Mouse (Mus musculus) bone marrow macrophage, adult 2 months (primary cell): Measurements from ENCODE around the gene 2810006K23Rik. TPM values are rescaled to one million over a fixed set of nuclear protein-coding genes. Genes with fewer than 3 reads are reported as not detected.
"Not testable (repeated sequence)": the region's sequence is repeated elsewhere in the genome, so short reads cannot be mapped to it uniquely, and the experiment has no call there.

Experiments
- H3K27ac ChIP-seq: 2 replicates; pipeline ENCODE4 v1.5.1; 2012; ENCODE audit warnings: low read depth, low read length; ENCODE audit not compliant: insufficient read depth
- H3K4me1 ChIP-seq: 2 replicates; pipeline ENCODE4 v1.6.1; 2012; ENCODE audit warnings: low read length; ENCODE audit not compliant: control insufficient read depth, insufficient read depth
- H3K4me3 ChIP-seq: 2 replicates; pipeline ENCODE4 v1.5.1; 2012; ENCODE audit warnings: mild to moderate bottlenecking, low read length, moderate library complexity; ENCODE audit not compliant: insufficient read depth
- CTCF ChIP-seq: IDR thresholded peaks from 2 replicates; pipeline ENCODE4 v1.5.1; 2012; ENCODE audit warnings: low read depth, mild to moderate bottlenecking, low read length, moderate library complexity
- POLR2A ChIP-seq: IDR thresholded peaks from 2 replicates; pipeline ENCODE4 v1.6.1; 2012; ENCODE audit warnings: mild to moderate bottlenecking, low read depth, low read length, borderline replicate concordance
- polyA plus RNA-seq: library from polyadenylated mRNA; stranded (reverse); fragments of >200 nt; gene quantifications from 2 replicates; pipeline ENCODE4 v1.2.4, GENCODE M21; 2012; ENCODE audit not compliant: missing spikeins, insufficient read depth, insufficient read length

The 2810006K23Rik gene
- polyA plus RNA-seq, 1 experiment = 12.4 TPM

DNA sequence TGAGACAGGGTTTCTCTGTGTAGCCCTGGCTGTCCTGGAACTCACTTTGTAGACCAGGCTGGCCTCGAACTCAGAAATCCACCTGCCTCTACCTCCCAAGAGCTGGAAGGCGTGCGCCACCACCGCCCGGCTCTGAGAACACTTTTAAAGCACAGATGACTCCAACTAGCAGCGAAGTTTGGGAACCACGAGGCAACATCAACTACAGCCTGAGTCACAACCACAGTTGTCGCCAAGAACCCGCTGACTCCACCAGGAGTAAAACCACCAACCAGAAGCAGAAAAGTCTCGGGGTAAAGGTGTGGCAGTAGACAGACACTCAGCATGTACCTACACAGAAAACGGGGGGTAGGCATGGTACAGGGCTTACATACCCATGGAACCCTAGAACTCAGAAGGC is 17.8 kb upstream of the 2810006K23Rik start:
- Histone ChIP-seq H3K4me1 (no peaks in the 10 kb centered on the region), H3K27ac (no peak overlapping the region)
- TF ChIP-seq CTCF (no peak), POLR2A (no peak)

DNA sequence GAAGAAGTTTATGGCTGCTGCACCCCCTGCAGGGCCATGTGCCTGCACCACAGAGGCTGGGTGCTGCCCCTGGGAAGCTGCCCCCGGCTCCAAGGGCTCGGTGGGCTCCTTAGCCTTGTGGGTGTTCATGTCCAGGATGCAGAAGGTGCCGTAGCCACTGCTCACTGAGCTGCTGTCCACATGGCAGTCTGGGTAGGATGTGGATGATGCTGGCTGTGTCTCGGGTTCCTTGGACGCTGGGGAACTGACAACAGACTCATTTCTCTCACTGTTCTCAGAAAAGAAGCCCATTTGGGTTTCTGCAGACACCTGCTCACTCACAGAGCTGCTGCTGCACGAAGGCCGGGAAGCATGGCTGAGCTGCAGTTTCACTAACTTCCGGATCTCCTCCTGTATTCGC is 12.4 kb upstream of the 2810006K23Rik start:
- no peak for TF ChIP-seq CTCF
- TF ChIP-seq POLR2A = no peak
- H3K4me3 ChIP-seq = no peak overlapping the region
- H3K4me1 ChIP-seq = no peaks in the 10 kb centered on the region
- H3K27ac ChIP-seq = no peak overlapping the region

More for the DNA sequence above, 17.8 kb upstream of the 2810006K23Rik start:
- no peak overlapping the region for H3K4me3 ChIP-seq

DNA sequence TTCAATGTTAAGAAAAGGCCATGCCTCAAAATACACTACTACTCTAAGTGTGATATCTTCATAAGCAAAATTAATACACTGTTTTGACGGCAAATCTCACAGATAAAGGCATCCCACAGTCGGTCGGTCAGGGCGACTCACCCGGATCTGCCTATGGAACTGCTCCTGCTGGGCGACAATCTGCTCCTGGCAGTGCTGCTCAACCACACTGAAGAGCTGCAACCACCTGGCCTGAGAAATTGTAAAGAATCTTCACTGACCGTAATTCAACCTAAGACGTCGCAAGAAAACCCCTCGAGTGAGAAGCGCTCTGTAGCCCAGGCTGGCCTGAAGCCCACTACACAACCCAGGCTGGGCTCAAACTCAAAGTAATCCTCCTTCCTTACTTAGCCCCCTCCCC is 11.9 kb upstream of the 2810006K23Rik start:
- Histone ChIP-seq H3K4me3 (no peak overlapping the region), H3K4me1 (no peaks in the 10 kb centered on the region), H3K27ac (no peak overlapping the region)
- TF ChIP-seq CTCF (no peak), POLR2A (no peak)

DNA sequence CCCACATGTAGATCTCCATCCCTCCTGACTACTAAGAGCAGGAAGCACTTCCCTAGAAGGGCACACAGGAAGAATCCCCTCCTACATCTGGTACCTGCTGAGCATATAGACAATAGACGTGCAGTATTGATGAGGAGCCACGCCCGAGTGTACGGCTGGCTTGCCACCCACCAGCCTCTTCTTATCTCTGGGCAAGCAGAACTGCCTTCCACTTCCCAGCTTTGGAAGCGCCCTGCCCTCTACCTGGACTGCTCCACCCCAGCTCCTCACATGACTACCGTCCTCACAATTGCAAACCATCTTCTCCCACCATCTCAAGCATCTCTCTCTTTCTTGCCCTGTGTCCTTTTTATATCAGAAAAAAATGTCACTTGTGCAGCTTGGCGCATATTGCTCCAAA is 10.2 kb upstream of the 2810006K23Rik start:
- H3K27ac ChIP-seq = no peak overlapping the region
- H3K4me3 ChIP-seq = no peak overlapping the region
- no peaks in the 10 kb centered on the region for H3K4me1 ChIP-seq
- no peak for TF ChIP-seq POLR2A
- TF ChIP-seq CTCF = no peak

GRCm38 (mm10) chr5:124326829-124327228 is 1.1 kb upstream of the 2810006K23Rik start:
- Histone ChIP-seq H3K4me1 (peaks cover 22% of the 10 kb centered on the region), H3K4me3 (peak overlapping the region; percentile 87), H3K27ac (no peak overlapping the region)
- TF ChIP-seq POLR2A (no peak), CTCF (no peak)

- no peak overlapping the region for H3K27ac ChIP-seq
- no peak overlapping the region for H3K4me3 ChIP-seq
- TF ChIP-seq CTCF = no peak
- TF ChIP-seq POLR2A = no peak
- H3K4me1 ChIP-seq = peaks cover 22% of the 10 kb centered on the region
These were observed 2.2 kb downstream of the 2810006K23Rik start for GRCm38 (mm10) chr5:124330086-124330485.

DNA sequence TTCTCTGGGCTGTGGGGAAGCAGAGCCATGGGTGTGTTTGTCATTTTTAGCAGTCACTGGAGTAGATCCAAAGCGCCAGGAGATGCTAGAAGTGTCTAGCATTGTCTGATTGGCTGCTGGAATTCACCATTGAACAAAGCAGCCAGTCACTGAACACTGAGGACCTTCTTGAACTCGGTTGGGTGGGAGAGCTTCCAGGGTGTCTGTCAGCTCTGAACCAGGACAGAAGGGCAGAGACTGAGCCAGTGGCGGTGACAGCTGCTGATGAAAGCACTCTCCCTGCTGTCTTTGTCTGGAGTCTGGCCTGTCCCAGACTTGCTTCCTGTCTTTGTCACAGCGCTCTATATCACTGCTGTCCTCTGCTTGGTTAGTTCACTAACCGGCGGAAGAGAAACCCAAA is 6.5 kb downstream of the 2810006K23Rik start:
- TF ChIP-seq POLR2A = no peak
- TF ChIP-seq CTCF = no peak
- Histone ChIP-seq H3K4me1 (peaks cover 12% of the 10 kb centered on the region), H3K27ac (no peak overlapping the region), H3K4me3 (no peak overlapping the region)

GRCm38 (mm10) chr5:124337103-124337502 is 9.2 kb downstream of the 2810006K23Rik start:
- Histone ChIP-seq H3K4me1 (no peaks in the 10 kb centered on the region; the same call in 1 of the 2 replicates), H3K4me3 (no peak overlapping the region), H3K27ac (no peak overlapping the region)
- TF ChIP-seq POLR2A (no peak), CTCF (no peak)

- H3K4me1 ChIP-seq = no peaks in the 10 kb centered on the region; the same call in 1 of the 2 replicates
- H3K4me3 ChIP-seq = no peak overlapping the region
- no peak overlapping the region for H3K27ac ChIP-seq
- TF ChIP-seq CTCF (no peak), POLR2A (no peak)
These were observed 10.0 kb downstream of the 2810006K23Rik start for GRCm38 (mm10) chr5:124337909-124338308.

GRCm38 (mm10) chr5:124338791-124339190 is 10.9 kb downstream of the 2810006K23Rik start:
- Histone ChIP-seq H3K4me3 (no peak overlapping the region), H3K4me1 (peaks cover 2% of the 10 kb centered on the region; the same call in 1 of the 2 replicates), H3K27ac (no peak overlapping the region)
- TF ChIP-seq CTCF (no peak), POLR2A (no peak)

- not testable (repeated sequence) for H3K27ac ChIP-seq, H3K4me3 ChIP-seq, H3K4me1 ChIP-seq
These were observed 14.0 kb downstream of the 2810006K23Rik start for GRCm38 (mm10) chr5:124341753-124342339.
